Mouse (Mus musculus): ENCODE results near the gene Hoxd10. TPM values are rescaled to one million over a fixed set of nuclear protein-coding genes. Genes with fewer than 3 reads are reported as not detected.

Hoxd10 gene
- total RNA-seq (2014; fragmentation: Nextera tagmentation) = not detected in 2 replicates
- 0.65 TPM in 1 of 2 replicates, not detected in the other for total RNA-seq (2017)

GRCm38 (mm10) chr2:74691022-74691951, at the start of gene Hoxd10:
Gene Hoxd10 (plus strand): TSS chr2:74691924.
- ATAC-seq (replicated peaks; ENCODE audit: low FRiP score, low TSS enrichment, poor library complexity, severe bottlenecking) = no peak

GRCm38 (mm10) chr2:74642431-74642830, 49.3 kb upstream of the Hoxd10 start:
- no peak for ATAC-seq (replicated peaks; ENCODE audit: low FRiP score, low TSS enrichment, poor library complexity, severe bottlenecking)

GRCm38 (mm10) chr2:74645631-74646030, 46.1 kb upstream of the Hoxd10 start:
- no peak for ATAC-seq (replicated peaks; ENCODE audit: low FRiP score, low TSS enrichment, poor library complexity, severe bottlenecking)

- ATAC-seq (replicated peaks; ENCODE audit: low FRiP score, low TSS enrichment, poor library complexity, severe bottlenecking) = no peak
These were observed 44.5 kb upstream of the Hoxd10 start for GRCm38 (mm10) chr2:74647082-74647864.

GRCm38 (mm10) chr2:74652996-74653340, 38.8 kb upstream of the Hoxd10 start:
- ATAC-seq (replicated peaks; ENCODE audit: low FRiP score, low TSS enrichment, poor library complexity, severe bottlenecking) = no peak

GRCm38 (mm10) chr2:74653781-74654535, 37.8 kb upstream of the Hoxd10 start:
- no peak for ATAC-seq (replicated peaks; ENCODE audit: low FRiP score, low TSS enrichment, poor library complexity, severe bottlenecking)

GRCm38 (mm10) chr2:74654743-74655419, 36.8 kb upstream of the Hoxd10 start:
- no peak for ATAC-seq (replicated peaks; ENCODE audit: low FRiP score, low TSS enrichment, poor library complexity, severe bottlenecking)

- no peak for ATAC-seq (replicated peaks; ENCODE audit: low FRiP score, low TSS enrichment, poor library complexity, severe bottlenecking)
These were observed 36.3 kb upstream of the Hoxd10 start for GRCm38 (mm10) chr2:74655420-74655781.

- no peak for ATAC-seq (replicated peaks; ENCODE audit: low FRiP score, low TSS enrichment, poor library complexity, severe bottlenecking)
These were observed 35.7 kb upstream of the Hoxd10 start for GRCm38 (mm10) chr2:74655821-74656631.

GRCm38 (mm10) chr2:74656632-74657021, 35.1 kb upstream of the Hoxd10 start:
- ATAC-seq (replicated peaks; ENCODE audit: low FRiP score, low TSS enrichment, poor library complexity, severe bottlenecking) = no peak

GRCm38 (mm10) chr2:74657251-74658023, 34.3 kb upstream of the Hoxd10 start:
- ATAC-seq (replicated peaks; ENCODE audit: low FRiP score, low TSS enrichment, poor library complexity, severe bottlenecking) = no peak

GRCm38 (mm10) chr2:74658024-74658666, 33.6 kb upstream of the Hoxd10 start:
- ATAC-seq (replicated peaks; ENCODE audit: low FRiP score, low TSS enrichment, poor library complexity, severe bottlenecking) = no peak

GRCm38 (mm10) chr2:74658667-74659371, 32.9 kb upstream of the Hoxd10 start:
- ATAC-seq (replicated peaks; ENCODE audit: low FRiP score, low TSS enrichment, poor library complexity, severe bottlenecking) = no peak

GRCm38 (mm10) chr2:74659507-74660005, 32.2 kb upstream of the Hoxd10 start, which contains the start of gene Evx2:
Gene Evx2 (minus strand): TSS chr2:74659557.
- ATAC-seq (replicated peaks; ENCODE audit: low FRiP score, low TSS enrichment, poor library complexity, severe bottlenecking) = no peak

- no peak for ATAC-seq (replicated peaks; ENCODE audit: low FRiP score, low TSS enrichment, poor library complexity, severe bottlenecking)
These were observed 31.0 kb upstream of the Hoxd10 start for GRCm38 (mm10) chr2:74660421-74661375.

Measured in megakaryocyte-erythroid progenitor cell, adult 5-6 weeks (primary cell).